Mouse (Mus musculus) MEL (cell line): ENCODE measurements around the gene Runx1.

Source experiments
- CTCF ChIP-seq, 3 experiments: IDR thresholded peaks in 2 of 3; conservative IDR thresholded peaks in 1 of 3; 2 replicates each; pipeline ENCODE4 v1.5.1; 2011 to 2012; ENCODE audit warnings: low read length in 3 of 3, low read depth in 2 of 3, mild to moderate bottlenecking in 2 of 3, improper control_type of control experiment in 1 of 3, inconsistent platforms in 1 of 3, mixed read lengths in 1 of 3, moderate library complexity in 1 of 3; ENCODE audit not compliant: control insufficient read depth in 1 of 3, insufficient read depth in 1 of 3, poor library complexity in 1 of 3, severe bottlenecking in 1 of 3
- ELF1 ChIP-seq: IDR thresholded peaks from 2 replicates; pipeline ENCODE4 v1.6.1; 2014; ENCODE audit warnings: low read depth, mild to moderate bottlenecking, inconsistent platforms, low read length, improper control_type of control experiment, moderate library complexity
- EP300 ChIP-seq, 2 experiments: IDR thresholded peaks; 2 replicates each; pipeline ENCODE4 v1.6.1; 2011; ENCODE audit warnings: improper control_type of control experiment in 2 of 2, low read length in 2 of 2, low read depth in 1 of 2, mild to moderate bottlenecking in 1 of 2
- KAT2A ChIP-seq: conservative IDR thresholded peaks from 2 replicates; pipeline ENCODE4 v1.6.1; 2012; ENCODE audit warnings: low read depth, low read length, improper control_type of control experiment, inconsistent platforms
- POLR2A ChIP-seq, 2 experiments: IDR thresholded peaks; 2 replicates each; pipeline ENCODE4 v1.6.1; 2011 to 2012; ENCODE audit warnings: low read length in 2 of 2, mild to moderate bottlenecking in 2 of 2, control low read depth in 1 of 2, improper control_type of control experiment in 1 of 2, low read depth in 1 of 2, moderate library complexity in 1 of 2; ENCODE audit not compliant: control insufficient read depth in 1 of 2, insufficient read depth in 1 of 2, poor library complexity in 1 of 2
- SIN3A ChIP-seq: IDR thresholded peaks from 2 replicates; pipeline ENCODE4 v1.6.1; 2012; ENCODE audit warnings: low read length, improper control_type of control experiment, inconsistent platforms
- ZMIZ1 ChIP-seq: IDR thresholded peaks from 2 replicates; pipeline ENCODE4 v1.6.1; 2012; ENCODE audit warnings: low read depth, mild to moderate bottlenecking, inconsistent platforms, low read length, improper control_type of control experiment, moderate library complexity

- TF ChIP-seq ZMIZ1 (no peak), CTCF (IDR thresholded peaks at IDR 0.05 in 2 of 3, conservative IDR thresholded peaks at IDR 0.05 in 1 of 3; ENCODE audit: control insufficient read depth in 1 of 3, insufficient read depth in 1 of 3, low read depth in 2 of 3, low read length in 3 of 3, poor library complexity in 1 of 3, severe bottlenecking in 1 of 3) (no peak), ELF1 (no peak), SIN3A (peak; percentile 23; the same call in 1 of the 2 replicates), POLR2A (IDR thresholded peaks at IDR 0.05; ENCODE audit: control insufficient read depth in 1 of 2, insufficient read depth in 1 of 2, low read depth in 1 of 2, low read length in 2 of 2, poor library complexity in 1 of 2) (no peak), KAT2A (no peak), EP300 (IDR thresholded peaks at IDR 0.05; ENCODE audit: low read depth in 1 of 2, low read length in 2 of 2) (peak; percentile 32 to 60; a peak in 2 of 4 replicates)
Observed at GRCm38 (mm10) chr16:92637033-92637432, 188.9 kb downstream of the Runx1 start.
